Mouse (Mus musculus) stomach, adult 2 months (tissue): ENCODE measurements around the gene Rplp0. TPM values are rescaled to one million over a fixed set of nuclear protein-coding genes. Genes with fewer than 3 reads are reported as not detected.

ENCODE experiments used
- polyA plus RNA-seq: library from polyadenylated mRNA; depleted of rRNA; stranded (reverse); fragments of >200 nt; gene quantifications from 2 replicates; pipeline ENCODE4 v1.2.3, GENCODE M21; 2012; rRNA removed

The Rplp0 gene
- polyA plus RNA-seq, result 1,163 and 1,311 TPM in 2 replicates

GRCm38 (mm10) chr5:115559237-115560101, at the start of gene Rplp0:
Gene Rplp0 (plus strand): TSS chr5:115559467.

GRCm38 (mm10) chr5:115564737-115565393, 5.6 kb downstream of the Rplp0 start, which contains the start of gene Gcn1l1:
Gene Gcn1l1 (plus strand): TSS chr5:115565254.

Other genes starting within 250 kb of the Rplp0 start
- gene Srsf9, start 232.3 kb upstream of the Rplp0 start, polyA plus RNA-seq, result 10.4 and 21.9 TPM in 2 replicates
- gene Gatc, start 218.3 kb upstream of the Rplp0 start, polyA plus RNA-seq, result 3.6 and 4.2 TPM in 2 replicates
- 4.2 and 4.3 TPM in 2 replicates for gene Triap1, start 218.2 kb upstream of the Rplp0 start, polyA plus RNA-seq
- 2,279 and 5,235 TPM in 2 replicates for gene Cox6a1, start 210.5 kb upstream of the Rplp0 start, polyA plus RNA-seq
- gene Msi1, start 129.9 kb upstream of the Rplp0 start, polyA plus RNA-seq, result 8.2 and 8.9 TPM in 2 replicates
- gene Pla2g1b, start 93.2 kb upstream of the Rplp0 start, polyA plus RNA-seq, result 22,403 and 37,455 TPM in 2 replicates
- gene Sirt4, start 74.7 kb upstream of the Rplp0 start, polyA plus RNA-seq, result 11.4 and 13.2 TPM in 2 replicates
- gene Pxn, start 52.8 kb upstream of the Rplp0 start, polyA plus RNA-seq, result 48.3 and 55.4 TPM in 2 replicates
- gene Gcn1l1, start 5.8 kb downstream of the Rplp0 start, polyA plus RNA-seq, result 14.9 and 16.2 TPM in 2 replicates
- 39.1 and 58.7 TPM in 2 replicates for gene Rab35, start 72.4 kb downstream of the Rplp0 start, polyA plus RNA-seq
- 29.1 and 31.4 TPM in 2 replicates for gene Bicdl1, start 172.2 kb downstream of the Rplp0 start, polyA plus RNA-seq